Mouse (Mus musculus): ENCODE data around the gene Ufd1. TPM values are rescaled to one million over a fixed set of nuclear protein-coding genes. Genes with fewer than 3 reads are reported as not detected.
"Not testable (repeated sequence)": the region's sequence is repeated elsewhere in the genome, so short reads cannot be mapped to it uniquely, and the experiment has no call there.

Gene Ufd1
- polyA plus RNA-seq, 1 experiment from 2014 or later: 29.8 TPM

- H3K27ac ChIP-seq: no peak within 1 kb of the TSS
- no peaks in the 10 kb centered on the region for H3K79me2 ChIP-seq (ENCODE audit: inconsistent target)
- peaks cover 18% of the 10 kb centered on the region; the same call in 1 of the 2 replicates for H3K36me3 ChIP-seq (ENCODE audit: inconsistent target)
- peak within 1 kb of the TSS; percentile 53 for H3K4me3 ChIP-seq (ENCODE audit: inconsistent target)
- 3% methylated on average over 46 of the region's 46 CpGs for WGBS (ENCODE audit: missing documents)
Measured at GRCm38 (mm10) chr16:18836468-18837208, 25.1 kb downstream of the Ufd1 start, which contains the start of the genes 2510002D24Rik and Gm28539. Gene 2510002D24Rik, plus strand, starts transcription at chr16:18836578. Gene Gm28539, plus strand, starts transcription at chr16:18836584.

- Histone ChIP-seq H3K4me3 (ENCODE audit: inconsistent target) (no peak overlapping the region), H3K27ac (no peak overlapping the region)
- 89% methylated on average over 4 of the region's 4 CpGs for WGBS (ENCODE audit: missing documents)
Measured at GRCm38 (mm10) chr16:18838346-18838745, 26.8 kb downstream of the Ufd1 start.

DNA sequence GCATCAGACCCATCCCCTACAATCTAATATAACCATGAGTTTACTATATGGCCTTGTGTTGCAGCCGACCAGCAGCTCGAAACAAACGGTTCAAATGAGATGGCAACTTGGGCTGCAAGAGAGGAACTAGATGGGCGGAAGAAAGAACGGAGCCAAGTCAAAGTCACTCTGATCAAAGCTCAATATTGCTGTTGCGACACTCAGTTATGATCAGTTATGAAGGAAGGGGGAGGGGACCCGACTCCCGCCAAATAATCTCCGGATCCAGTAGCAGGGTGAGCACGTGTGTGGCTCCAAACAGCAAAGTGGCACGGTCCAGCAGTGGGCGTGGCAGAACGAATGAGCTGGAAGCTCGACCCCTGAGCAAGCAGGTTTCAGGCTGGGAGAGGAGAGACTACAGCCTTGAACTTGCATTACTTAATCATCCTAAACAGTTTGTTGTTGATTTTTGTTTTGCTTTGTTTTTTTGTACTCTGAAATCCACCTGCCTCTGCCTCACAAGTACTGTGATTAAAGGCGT, 34.8 kb downstream of the Ufd1 start:
- Histone ChIP-seq H3K36me3 (ENCODE audit: inconsistent target) (no peaks in the 10 kb centered on the region), H3K4me3 (ENCODE audit: inconsistent target) (no peak overlapping the region), H3K79me2 (ENCODE audit: inconsistent target) (no peaks in the 10 kb centered on the region), H3K27ac (no peak overlapping the region)
- WGBS (ENCODE audit: missing documents): 92% methylated on average over 15 of the region's 15 CpGs

More at GRCm38 (mm10) chr16:18838346-18838745, 26.8 kb downstream of the Ufd1 start:
- H3K36me3 ChIP-seq (ENCODE audit: inconsistent target): peaks cover 13% of the 10 kb centered on the region; the same call in 1 of the 2 replicates
- no peaks in the 10 kb centered on the region for H3K79me2 ChIP-seq (ENCODE audit: inconsistent target)

GRCm38 (mm10) chr16:18849521-18850190, 38.1 kb downstream of the Ufd1 start:
- 96% methylated on average over 10 of the region's 17 CpGs for WGBS (ENCODE audit: missing documents)
- H3K36me3 ChIP-seq (ENCODE audit: inconsistent target); H3K27ac ChIP-seq; H3K79me2 ChIP-seq (ENCODE audit: inconsistent target); H3K4me3 ChIP-seq (ENCODE audit: inconsistent target): not testable (repeated sequence)

GRCm38 (mm10) chr16:18858551-18858950, 47.0 kb downstream of the Ufd1 start:
- no peaks in the 10 kb centered on the region for H3K36me3 ChIP-seq (ENCODE audit: inconsistent target)
- no peaks in the 10 kb centered on the region for H3K79me2 ChIP-seq (ENCODE audit: inconsistent target)
- H3K27ac ChIP-seq: no peak overlapping the region
- H3K4me3 ChIP-seq (ENCODE audit: inconsistent target): no peak overlapping the region

DNA sequence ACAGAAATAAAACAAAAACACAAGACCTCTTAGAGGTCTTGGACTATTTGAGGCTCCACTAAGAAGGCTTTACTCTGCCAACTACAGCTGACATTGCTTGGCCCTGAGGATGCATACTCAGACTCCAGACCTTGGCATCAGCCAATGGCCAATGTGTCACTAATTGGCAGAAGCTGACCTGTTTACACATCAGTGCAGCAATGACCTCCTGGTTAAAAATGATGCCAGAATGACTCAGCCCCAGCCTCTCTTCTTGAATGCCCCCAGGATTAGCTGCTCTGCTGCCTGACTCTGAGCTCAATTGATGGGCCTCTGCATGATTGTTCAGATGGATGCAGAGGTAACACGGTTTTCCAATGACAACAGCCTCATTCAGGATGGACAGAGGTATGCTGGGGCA, 48.6 kb downstream of the Ufd1 start:
- 71% methylated on average over 1 of the region's 1 CpGs for WGBS (ENCODE audit: missing documents)
- Histone ChIP-seq H3K27ac (no peak overlapping the region), H3K79me2 (ENCODE audit: inconsistent target) (no peaks in the 10 kb centered on the region), H3K4me3 (ENCODE audit: inconsistent target) (no peak overlapping the region), H3K36me3 (ENCODE audit: inconsistent target) (no peaks in the 10 kb centered on the region)

DNA sequence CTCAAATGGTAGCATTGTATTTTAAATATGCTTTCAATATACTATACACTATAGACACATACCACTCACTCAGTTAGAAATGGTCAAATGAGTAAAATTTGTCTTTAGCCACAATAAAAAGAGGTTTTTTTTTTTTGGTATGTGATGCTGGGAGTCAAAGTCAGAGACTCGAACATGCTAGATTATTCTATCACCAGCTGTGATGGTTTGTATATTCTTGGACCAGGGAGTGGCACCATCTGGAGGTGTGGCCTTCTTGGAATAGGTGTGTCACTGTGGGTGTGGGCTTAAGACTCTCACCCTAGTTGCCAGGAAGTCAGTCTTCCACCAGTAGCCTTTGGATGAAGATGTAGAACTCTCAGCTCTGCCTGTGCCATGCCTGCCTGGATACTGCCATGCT, 58.9 kb downstream of the Ufd1 start:
- H3K4me3 ChIP-seq (ENCODE audit: inconsistent target); H3K79me2 ChIP-seq (ENCODE audit: inconsistent target); H3K27ac ChIP-seq: not testable (repeated sequence)
- WGBS (ENCODE audit: missing documents): 92% methylated on average over 1 of the region's 1 CpGs
- H3K36me3 ChIP-seq (ENCODE audit: inconsistent target): peaks cover 26% of the 10 kb centered on the region

DNA sequence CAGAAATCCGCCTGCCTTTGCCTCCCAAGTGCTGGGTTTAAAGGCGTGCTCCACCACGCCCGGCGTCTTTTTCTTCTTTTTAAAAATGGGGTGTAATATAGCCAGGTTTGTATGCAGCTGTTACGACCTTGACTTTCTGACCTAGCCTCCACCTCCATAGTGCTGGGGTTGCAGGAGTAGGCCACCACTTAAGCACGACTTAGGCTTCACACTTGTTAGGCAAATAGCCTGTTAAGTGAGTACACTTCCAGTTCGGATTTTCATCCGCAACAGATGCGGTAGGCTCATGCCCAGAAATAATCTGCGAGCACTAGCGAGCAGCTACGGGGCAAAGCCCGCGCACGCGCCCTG, 64.5 kb downstream of the Ufd1 start:
- peak overlapping the region; percentile 31 for H3K27ac ChIP-seq
- WGBS (ENCODE audit: missing documents): under 1% methylated on average over 17 of the region's 17 CpGs
- peak overlapping the region; percentile 62 for H3K4me3 ChIP-seq (ENCODE audit: inconsistent target)
- H3K36me3 ChIP-seq (ENCODE audit: inconsistent target): peaks cover 26% of the 10 kb centered on the region
- H3K79me2 ChIP-seq (ENCODE audit: inconsistent target): peaks cover 40% of the 10 kb centered on the region

DNA sequence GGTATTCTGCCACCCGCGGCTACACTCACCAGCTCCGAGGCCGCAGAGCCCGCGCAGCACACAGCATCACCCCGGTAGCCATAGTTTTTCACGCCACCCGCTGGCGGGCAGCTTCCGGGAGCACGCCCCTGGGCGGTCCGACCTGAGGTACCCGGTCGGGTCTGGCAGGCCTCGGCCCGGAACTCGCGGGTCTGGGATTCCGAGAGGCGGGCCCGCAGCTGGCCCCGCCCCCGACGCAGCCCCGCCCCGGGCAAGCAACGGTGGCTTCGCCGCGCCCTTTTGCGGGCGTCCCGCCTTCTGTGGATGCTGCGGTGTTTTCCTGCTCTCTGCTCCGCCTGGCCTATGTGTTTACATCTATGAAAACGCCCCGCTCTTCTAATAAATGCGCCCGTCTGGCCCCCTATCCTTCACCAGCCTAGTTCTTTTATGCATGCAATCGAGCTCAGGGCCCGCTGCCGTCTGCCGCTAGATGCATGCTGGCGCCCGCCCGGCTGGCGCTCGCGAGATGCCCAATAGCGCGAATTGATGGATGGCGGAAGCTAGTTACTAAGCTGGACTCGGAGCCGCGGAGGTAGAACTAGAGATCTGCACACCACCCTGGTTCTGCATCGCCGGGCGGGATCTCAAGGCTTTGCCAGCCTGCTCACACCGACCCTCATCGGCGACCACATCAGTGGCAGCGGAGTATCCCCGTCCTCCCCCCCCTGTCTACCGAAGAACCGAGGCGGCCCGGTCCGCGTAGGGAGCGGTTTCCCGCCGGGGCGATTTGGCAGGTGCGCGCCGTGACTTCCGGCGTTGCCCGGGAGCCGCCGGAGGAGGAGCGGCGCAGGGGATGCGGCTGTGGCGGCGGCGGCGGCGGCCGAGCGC, 65.1 kb downstream of the Ufd1 start, which contains the start of the genes Mrpl40 and Hira:
Gene Mrpl40 (minus strand): TSS at position 421 of the 867 bp plus-strand sequence.
Gene Hira (plus strand): TSS at position 596 of the 867 bp plus-strand sequence.
- peaks cover 22% of the 10 kb centered on the region for H3K36me3 ChIP-seq (ENCODE audit: inconsistent target)
- peak within 1 kb of the TSS; percentile 63 for H3K4me3 ChIP-seq (ENCODE audit: inconsistent target)
- 0% methylated on average over 79 of the region's 93 CpGs for WGBS (ENCODE audit: missing documents)
- H3K27ac ChIP-seq: peak within 1 kb of the TSS; percentile 71
- H3K79me2 ChIP-seq (ENCODE audit: inconsistent target): peaks cover 46% of the 10 kb centered on the region

DNA sequence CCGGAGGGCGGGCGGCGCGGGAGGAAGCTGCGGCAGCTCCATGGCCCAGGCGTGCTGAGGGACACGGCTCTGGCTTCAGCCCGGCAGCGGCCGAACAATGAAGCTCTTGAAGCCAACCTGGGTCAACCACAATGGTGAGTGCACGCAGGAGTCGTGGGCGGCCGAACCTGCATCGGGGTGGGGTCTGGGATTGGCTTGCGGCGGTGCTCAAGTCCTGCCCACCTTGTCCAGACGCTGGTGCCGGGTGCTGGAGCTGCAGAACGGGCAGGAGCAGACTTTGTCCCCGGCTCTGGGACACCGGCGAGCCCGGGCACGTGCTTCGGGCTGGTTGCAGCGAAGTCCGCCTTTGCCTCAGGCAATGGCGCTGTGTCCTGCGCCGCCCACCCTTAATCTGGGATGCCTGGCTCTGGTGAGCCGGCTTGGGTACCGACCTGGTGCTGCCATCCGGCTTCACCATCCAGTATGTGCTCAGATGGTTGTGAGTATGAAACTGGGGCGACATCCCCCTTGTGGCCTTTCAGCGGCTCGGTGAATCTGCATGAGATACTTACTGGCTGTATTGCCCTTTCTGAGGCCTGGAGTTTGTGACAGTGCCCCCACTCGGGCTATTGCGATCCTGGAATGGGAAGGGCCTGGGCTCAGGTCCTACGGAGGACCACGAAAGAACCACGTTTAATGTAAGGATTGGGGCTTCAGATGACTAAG, 66.0 kb downstream of the Ufd1 start:
- peaks cover 13% of the 10 kb centered on the region for H3K36me3 ChIP-seq (ENCODE audit: inconsistent target)
- peaks cover 55% of the 10 kb centered on the region for H3K79me2 ChIP-seq (ENCODE audit: inconsistent target)
- H3K4me3 ChIP-seq (ENCODE audit: inconsistent target): peak overlapping the region; percentile 63
- H3K27ac ChIP-seq: peak overlapping the region; percentile 46
- under 1% methylated on average over 35 of the region's 43 CpGs for WGBS (ENCODE audit: missing documents)

DNA sequence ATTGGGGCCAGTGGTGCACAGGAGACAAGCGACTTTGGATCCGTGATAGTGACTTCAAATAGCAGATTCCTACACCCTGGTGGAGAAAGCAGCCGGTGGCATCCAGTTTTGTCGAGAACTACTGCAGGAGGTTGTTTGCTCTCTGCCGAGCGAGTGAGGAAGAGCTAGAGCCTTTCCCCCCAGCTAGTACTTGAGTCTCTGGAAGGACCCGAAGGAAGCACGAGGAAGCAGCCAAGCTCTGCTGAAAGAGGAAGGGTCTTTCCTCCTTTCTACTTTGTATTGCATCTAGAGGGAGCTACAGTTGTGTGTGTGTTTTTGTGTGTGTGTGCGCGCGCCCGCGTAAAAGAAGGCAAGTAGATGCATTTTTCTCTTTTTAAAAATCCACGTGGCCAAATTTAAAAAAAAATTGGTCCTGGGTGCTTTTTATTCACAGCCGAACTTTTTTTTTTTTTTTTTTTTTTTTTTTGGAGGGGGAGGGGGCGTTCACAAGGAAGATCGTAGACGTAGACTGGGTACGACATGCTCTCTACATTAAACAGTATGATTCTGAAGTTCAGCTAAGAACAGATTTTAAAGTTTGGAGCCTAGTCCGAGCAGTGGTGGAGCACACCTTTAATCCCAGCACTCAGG, 66.6 kb downstream of the Ufd1 start:
- Histone ChIP-seq H3K36me3 (ENCODE audit: inconsistent target) (peaks cover 6% of the 10 kb centered on the region), H3K4me3 (ENCODE audit: inconsistent target) (peak overlapping the region; percentile 63), H3K79me2 (ENCODE audit: inconsistent target) (peaks cover 61% of the 10 kb centered on the region), H3K27ac (peak overlapping the region; percentile 46)
- 12% methylated on average over 19 of the region's 20 CpGs for WGBS (ENCODE audit: missing documents)

GRCm38 (mm10) chr16:18884044-18884443, 72.5 kb downstream of the Ufd1 start:
- Histone ChIP-seq H3K36me3 (ENCODE audit: inconsistent target) (no peaks in the 10 kb centered on the region), H3K4me3 (ENCODE audit: inconsistent target) (no peak overlapping the region), H3K27ac (no peak overlapping the region), H3K79me2 (ENCODE audit: inconsistent target) (peaks cover 100% of the 10 kb centered on the region)
